Mouse (Mus musculus): Measurements from ENCODE around the gene Phactr3.

- TF ChIP-seq CTCF (IDR thresholded peaks at IDR 0.05 in 2 of 3, conservative IDR thresholded peaks at IDR 0.05 in 1 of 3; ENCODE audit: control insufficient read depth in 1 of 3, insufficient read depth in 1 of 3, low read depth in 2 of 3, low read length in 3 of 3, poor library complexity in 1 of 3, severe bottlenecking in 1 of 3): no peak
- TF ChIP-seq NELFE (IDR thresholded peaks at IDR 0.05; ENCODE audit: low read depth, low read length): no peak
- no peak for TF ChIP-seq NRF1 (IDR thresholded peaks at IDR 0.05; ENCODE audit: insufficient read depth, low read depth, low read length, poor library complexity, severe bottlenecking)
Observed at GRCm38 (mm10) chr2:178120651-178121374, 2.0 kb downstream of the Phactr3 start.

All from MEL (cell line).